Comparison of ENCODE assay signal across 8 mouse cellular contexts in the genomic region with DNA sequence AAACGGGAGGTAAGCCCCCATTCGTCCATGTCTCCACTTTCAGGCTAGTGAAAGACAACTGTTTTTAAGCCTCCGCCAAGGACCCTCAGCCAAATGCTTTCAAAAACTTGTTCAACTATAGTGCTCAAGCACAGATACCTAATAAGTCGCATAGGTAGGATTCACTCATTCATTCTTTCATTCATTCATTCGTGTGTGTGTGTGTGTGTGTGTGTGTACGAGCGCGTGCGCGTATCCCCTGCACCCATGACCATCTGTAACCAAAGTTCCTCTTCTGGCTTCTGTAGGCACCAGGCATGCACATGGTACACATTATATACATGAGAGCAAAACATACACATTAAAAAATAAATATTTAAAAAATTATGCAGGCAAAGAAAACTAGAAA. TPM values are rescaled to one million over a fixed set of nuclear protein-coding genes. Genes with fewer than 3 reads are reported as not detected.
DNase-seq lines count a peak whose midpoint lies in the region; ATAC-seq and TF ChIP-seq lines count a peak whose summit lies in the region.

No protein-coding gene starts in this region.

- no peak for TF ChIP-seq RAD21 in CH12.LX (IDR thresholded peaks at IDR 0.05; ENCODE audit: low read depth, low read length)

- in situ Hi-C loops in CH12.LX (cut with MboI; ENCODE audit: low pct_ligation_motif_present, low pct_unique_long_range_greater_than_20kb, low sequenced_read_pairs): no loop called here

- 0 out of 2 replicates have a peak, but pooled peaks cover under 1% of the 10 kb centered on the region for H3K36me3 ChIP-seq in heart, embryonic 10.5 days
- peaks cover 0 to 21% of the 10 kb centered on the region in 2 experiments for H3K36me3 ChIP-seq in CH12.LX (replicated peaks in 1 of 2; ENCODE audit: control insufficient read depth in 1 of 2, insufficient read depth in 1 of 2, low read length in 1 of 2)
- no peaks in the 10 kb centered on the region for H3K36me3 ChIP-seq in forebrain, embryonic 16.5 days (ENCODE audit: control insufficient read depth, insufficient read depth)
- H3K36me3 ChIP-seq in liver, postnatal 0 days (replicated peaks; ENCODE audit: insufficient read depth, low read length): peaks cover 9% of the 10 kb centered on the region; the same call in 1 of the 2 replicates

- TF ChIP-seq EP300 in CH12.LX (IDR thresholded peaks at IDR 0.05; ENCODE audit: low read length): no peak
- no peak for TF ChIP-seq EP300 in liver, postnatal 0 days (IDR thresholded peaks at IDR 0.05; ENCODE audit: low read depth)

- dilution Hi-C loops in CH12.LX (cut with MboI; ENCODE audit: extremely low pct_ligation_motif_present, extremely low pct_unique_long_range_greater_than_20kb, low sequenced_read_pairs): no loop called here

- peaks cover 11% of the 10 kb centered on the region for H3K79me2 ChIP-seq in CH12.LX (replicated peaks; ENCODE audit: control insufficient read depth, extremely low read depth, insufficient read depth, poor library complexity, severe bottlenecking)

- H3K27me3 ChIP-seq in heart, embryonic 10.5 days (ENCODE audit: insufficient read depth, poor library complexity, severe bottlenecking): no peaks in the 10 kb centered on the region; the same call in 1 of the 2 replicates
- H3K27me3 ChIP-seq in CH12.LX (replicated peaks): peaks cover 12% of the 10 kb centered on the region
- no peaks in the 10 kb centered on the region for H3K27me3 ChIP-seq in forebrain, embryonic 16.5 days (replicated peaks; ENCODE audit: control insufficient read depth, insufficient read depth, low read length)
- H3K27me3 ChIP-seq in liver, postnatal 0 days (ENCODE audit: insufficient read depth, low read length): no peaks in the 10 kb centered on the region

- H3K4me3 ChIP-seq in heart, embryonic 10.5 days: peak overlapping the region; percentile 70
- peak overlapping the region in 2 of 3 experiments; percentile 9 to 91 for H3K4me3 ChIP-seq in CH12.LX (replicated peaks in 1 of 3; ENCODE audit: low read depth in 2 of 3, low read length in 2 of 3, poor library complexity in 1 of 3)
- peak overlapping the region; percentile 82 for H3K4me3 ChIP-seq in forebrain, embryonic 16.5 days (replicated peaks; ENCODE audit: low read length)
- H3K4me3 ChIP-seq in liver, postnatal 0 days (ENCODE audit: low read depth, low read length): peak overlapping the region; percentile 89

- no peak for TF ChIP-seq CTCF in CH12.LX (conservative IDR thresholded peaks at IDR 0.05 in 1 of 2, IDR thresholded peaks at IDR 0.05 in 1 of 2; ENCODE audit: low read depth in 2 of 2, low read length in 2 of 2)
- no peak for TF ChIP-seq CTCF in liver, postnatal 0 days (IDR thresholded peaks at IDR 0.05; ENCODE audit: low read depth)

- TF ChIP-seq POLR2A in CH12.LX (IDR thresholded peaks at IDR 0.05; ENCODE audit: low read depth, low read length): no peak

- ATAC-seq in forebrain, embryonic 16.5 days: no peak
- peak; percentile 1; the same call in 1 of the 2 replicates for ATAC-seq in liver, postnatal 0 days

- peaks cover 19% of the 10 kb centered on the region for H3K4me1 ChIP-seq in heart, embryonic 10.5 days
- peaks cover 2 to 23% of the 10 kb centered on the region in 2 experiments; a peak in 3 of 4 replicates for H3K4me1 ChIP-seq in CH12.LX (ENCODE audit: control insufficient read depth in 1 of 2, insufficient read depth in 2 of 2)
- peaks cover 17% of the 10 kb centered on the region for H3K4me1 ChIP-seq in forebrain, embryonic 16.5 days (replicated peaks; ENCODE audit: control insufficient read depth, insufficient read depth, low read length)
- peaks cover 7% of the 10 kb centered on the region for H3K4me1 ChIP-seq in liver, postnatal 0 days (ENCODE audit: insufficient read depth)

- no peak overlapping the region for H3K9ac ChIP-seq in CH12.LX (ENCODE audit: insufficient read depth, low read depth)
- no peak overlapping the region for H3K9ac ChIP-seq in forebrain, embryonic 16.5 days (replicated peaks; ENCODE audit: low read depth, low read length)
- no peak overlapping the region for H3K9ac ChIP-seq in liver, postnatal 0 days (replicated peaks)

- no peak for DNase-seq in heart, embryonic 10.5 days (ENCODE audit: low spot score)
- no peak for DNase-seq in heart, adult 9 months (ENCODE audit: low spot score in 2 of 2)
- no peak for DNase-seq in CH12.LX (ENCODE audit: extremely low read depth)
- DNase-seq in liver, postnatal 0 days: no peak
- DNase-seq in layer of hippocampus, adult 9-10 months (ENCODE audit: low spot score): no peak
- no peak for DNase-seq in frontal cortex, postnatal 25 days (ENCODE audit: low spot score in 2 of 2)
- DNase-seq in left cerebral cortex, adult 18-20 months (ENCODE audit: low spot score in 2 of 2): no peak

- 41% methylated on average over 10 of the region's 10 CpGs for WGBS in heart, embryonic 10.5 days
- WGBS in forebrain, embryonic 16.5 days: 37% methylated on average over 10 of the region's 10 CpGs
- 38% methylated on average over 10 of the region's 10 CpGs for WGBS in liver, postnatal 0 days (ENCODE audit: insufficient replicate concordance)

- H3K4me2 ChIP-seq in CH12.LX (ENCODE audit: insufficient read depth, low read depth, poor library complexity, severe bottlenecking): no peak overlapping the region; the same call in 1 of the 2 replicates
- H3K4me2 ChIP-seq in forebrain, embryonic 16.5 days (ENCODE audit: low read length): peak overlapping the region; percentile 85
- peak overlapping the region; percentile 79 for H3K4me2 ChIP-seq in liver, postnatal 0 days (ENCODE audit: low read depth, low read length)

- H3K27ac ChIP-seq in heart, embryonic 10.5 days: no peak overlapping the region
- H3K27ac ChIP-seq in CH12.LX (ENCODE audit: insufficient read depth, low read depth): no peak overlapping the region
- no peak overlapping the region for H3K27ac ChIP-seq in forebrain, embryonic 16.5 days (ENCODE audit: low read length)
- no peak overlapping the region for H3K27ac ChIP-seq in liver, postnatal 0 days (ENCODE audit: low read depth)

- H3K9me3 ChIP-seq in heart, embryonic 10.5 days: no peaks in the 10 kb centered on the region
- H3K9me3 ChIP-seq in CH12.LX (replicated peaks; ENCODE audit: low read length): no peaks in the 10 kb centered on the region
- H3K9me3 ChIP-seq in forebrain, embryonic 16.5 days (ENCODE audit: control insufficient read depth, low read length): no peaks in the 10 kb centered on the region
- no peaks in the 10 kb centered on the region for H3K9me3 ChIP-seq in liver, postnatal 0 days (ENCODE audit: low read length)

TF ChIP-seq in CH12.LX, 34 proteins besides CTCF, POLR2A, EP300 and RAD21:
- no peak for TF ChIP-seq CHD1 (IDR thresholded peaks at IDR 0.05; ENCODE audit: low read depth, low read length)
- no peak for TF ChIP-seq UBTF (IDR thresholded peaks at IDR 0.05; ENCODE audit: low read depth, low read length)
- TF ChIP-seq POLR2AphosphoS2 (IDR thresholded peaks at IDR 0.05; ENCODE audit: low read depth, low read length): no peak
- TF ChIP-seq HCFC1 (IDR thresholded peaks at IDR 0.05; ENCODE audit: low read depth, low read length): no peak
TF ChIP-seq in CH12.LX: peak in this region for 0.

RNA-seq across cellular contexts. Expression of gene Morn5, which starts 0.3 kb away (rescaled TPM):
- polyA plus RNA-seq in heart, embryonic 10.5 days (2016; fragmentation: Nextera tagmentation; extraction: Ambion mirVana): not detected in 2 replicates
- total RNA-seq in CH12.LX (2012; rRNA removed) (0.21 TPM in 1 of 2 replicates, not detected in the other), CH12.LX (2014; rRNA removed) (0.38 TPM in 1 of 2 replicates, not detected in the other)
- polyA plus RNA-seq in CH12.LX (2012; ENCODE audit: insufficient read length, low read depth): not detected in 2 replicates
- polyA plus RNA-seq in forebrain, embryonic 16.5 days (2015; fragmentation: Nextera tagmentation; extraction: Ambion mirVana): 1.5 and 2.2 TPM in 2 replicates
- not detected in 2 replicates for polyA plus RNA-seq in liver, postnatal 0 days (2015; fragmentation: Nextera tagmentation; extraction: Ambion mirVana)
- 1 to 10 TPM; 1.0 to 1.3 TPM for total RNA-seq in left cerebral cortex, adult 18-20 months (2021)

RNA-seq across cellular contexts. Expression of gene Ndufa8, which starts 0.4 kb away (rescaled TPM):
- polyA plus RNA-seq in heart, embryonic 10.5 days (2016; fragmentation: Nextera tagmentation; extraction: Ambion mirVana): 329 and 373 TPM in 2 replicates
- 119 and 121 TPM in 2 replicates for total RNA-seq in CH12.LX (2012; rRNA removed)
- total RNA-seq in CH12.LX (2014; rRNA removed): 111 and 124 TPM in 2 replicates
- 179 and 203 TPM in 2 replicates for polyA plus RNA-seq in CH12.LX (2012; ENCODE audit: insufficient read length, low read depth)
- polyA plus RNA-seq in forebrain, embryonic 16.5 days (2015; fragmentation: Nextera tagmentation; extraction: Ambion mirVana): 240 and 273 TPM in 2 replicates
- polyA plus RNA-seq in liver, postnatal 0 days (2015; fragmentation: Nextera tagmentation; extraction: Ambion mirVana): 241 and 253 TPM in 2 replicates
- 100 to 1,000 TPM; 191 to 192 TPM for total RNA-seq in left cerebral cortex, adult 18-20 months (2021)

RNA-seq across cellular contexts. Expression of gene Lhx6, which starts 55.6 kb away (rescaled TPM):
- 0.43 and 1.5 TPM in 2 replicates for polyA plus RNA-seq in heart, embryonic 10.5 days (2016; fragmentation: Nextera tagmentation; extraction: Ambion mirVana)
- total RNA-seq in CH12.LX (2012; rRNA removed): 0.13 and 0.42 TPM in 2 replicates
- total RNA-seq in CH12.LX (2014; rRNA removed): 0.18 and 0.31 TPM in 2 replicates
- 0.11 and 0.30 TPM in 2 replicates for polyA plus RNA-seq in CH12.LX (2012; ENCODE audit: insufficient read length, low read depth)
- polyA plus RNA-seq in forebrain, embryonic 16.5 days (2015; fragmentation: Nextera tagmentation; extraction: Ambion mirVana): 37.0 and 48.1 TPM in 2 replicates
- 1.2 and 1.3 TPM in 2 replicates for polyA plus RNA-seq in liver, postnatal 0 days (2015; fragmentation: Nextera tagmentation; extraction: Ambion mirVana)
- 10 to 100 TPM; 17.9 to 19.8 TPM for total RNA-seq in left cerebral cortex, adult 18-20 months (2021)

Comparison
In these comparisons a context has a peak if more than half of its experiments do, and no peak if none do; other contexts are left out.
1. RNA of gene Lhx6, which starts 55.6 kb away (polyA plus RNA-seq): 37.0 to 48.1 TPM in forebrain, embryonic 16.5 days; 0.43 to 1.5 TPM in heart, embryonic 10.5 days, 1.2 to 1.3 TPM in liver, postnatal 0 days and 0.11 to 0.30 TPM in CH12.LX; every median in the first group is over 10 times any median in the second.
2. Peak in every context shown above with its lines, with median percentiles within 50 percentile points of each other: H3K4me3 ChIP-seq.